Mouse (Mus musculus) frontal cortex, postnatal 36 days (tissue): ENCODE results near the gene Eid2.

Experiments used
- DNase-seq, 2 experiments: peaks; one replicate each; pipeline ENCODE4 v3.0.0; 2022; ENCODE audit warnings: low spot score in 2 of 2

Gene Eid2

GRCm38 (mm10) chr7:28290638-28291590 lies 23.2 kb downstream of the Eid2 start, which contains the start of gene Selenov:
Gene Selenov, minus strand, starts transcription at chr7:28291186.
- peak in 1 of 2 experiments; percentile 55 for DNase-seq

DNA sequence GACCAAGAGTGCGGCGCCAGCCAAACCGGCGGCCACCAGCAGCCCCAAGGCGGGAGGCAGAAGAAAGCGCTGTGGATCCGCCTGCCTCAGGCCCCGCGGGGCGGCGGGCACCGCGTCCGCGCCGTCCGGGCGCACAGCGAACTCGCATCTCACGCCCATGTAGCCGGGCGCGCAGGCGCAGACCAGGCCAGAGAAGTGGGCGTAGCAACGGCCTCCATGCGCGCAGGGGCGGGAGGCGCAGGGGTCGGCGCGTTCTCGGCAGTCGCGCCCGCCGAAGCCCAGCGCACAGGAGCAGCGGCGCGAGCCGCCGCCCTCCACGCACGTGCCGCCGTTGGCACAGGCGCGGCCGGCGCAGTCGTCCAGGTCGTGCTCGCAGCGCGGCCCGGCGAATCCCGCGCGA lies 26.8 kb downstream of the Eid2 start:
- peak; percentile 71 for DNase-seq

GRCm38 (mm10) chr7:28298837-28299625 lies 31.4 kb downstream of the Eid2 start:
- DNase-seq: peak in 1 of 2 experiments; percentile 53

DNA sequence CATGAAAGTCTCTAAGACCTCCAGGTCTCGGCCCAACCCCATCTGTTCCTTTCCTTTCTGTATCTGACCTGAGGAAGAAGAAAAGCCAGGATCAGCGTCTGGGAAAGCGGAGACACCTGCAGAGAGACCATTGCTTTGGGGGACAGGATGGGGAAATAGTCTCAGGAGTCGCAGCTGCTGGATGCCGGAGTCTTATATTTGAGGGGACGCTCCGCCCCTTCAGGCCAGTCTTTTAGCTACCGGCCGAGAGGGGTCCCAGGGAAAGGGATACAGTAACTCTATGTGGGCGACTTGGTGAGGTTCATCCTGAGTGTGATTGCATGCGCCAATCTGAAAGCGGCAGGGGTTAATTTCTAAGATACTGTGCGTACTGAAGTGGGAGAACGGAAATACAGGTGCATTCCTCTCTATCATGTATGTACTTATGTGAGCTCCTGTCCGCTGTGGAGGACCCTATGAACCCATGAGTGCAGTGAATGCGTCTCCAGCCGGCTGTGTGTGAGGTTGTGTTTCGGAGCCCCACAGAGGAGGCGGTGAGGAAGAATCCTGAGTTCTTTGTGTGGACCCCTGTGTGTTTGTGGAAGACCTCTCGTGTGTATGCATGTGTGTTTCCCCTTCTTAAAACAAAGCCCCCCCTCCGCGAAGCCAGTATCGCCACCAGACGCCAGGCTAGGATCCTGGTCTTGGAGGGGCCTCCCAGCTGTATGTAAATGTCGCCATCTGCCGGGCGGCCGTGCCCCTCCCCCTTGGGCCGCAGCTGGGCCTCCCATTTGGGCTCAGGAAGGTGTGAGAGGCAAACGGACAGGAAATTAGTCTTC lies 34.1 kb downstream of the Eid2 start, which contains the start of gene Dll3:
Dll3 (minus strand) TSS at position 623 of the 818 bp plus-strand sequence.
- peak in 1 of 2 experiments; percentile 42 for DNase-seq

DNA sequence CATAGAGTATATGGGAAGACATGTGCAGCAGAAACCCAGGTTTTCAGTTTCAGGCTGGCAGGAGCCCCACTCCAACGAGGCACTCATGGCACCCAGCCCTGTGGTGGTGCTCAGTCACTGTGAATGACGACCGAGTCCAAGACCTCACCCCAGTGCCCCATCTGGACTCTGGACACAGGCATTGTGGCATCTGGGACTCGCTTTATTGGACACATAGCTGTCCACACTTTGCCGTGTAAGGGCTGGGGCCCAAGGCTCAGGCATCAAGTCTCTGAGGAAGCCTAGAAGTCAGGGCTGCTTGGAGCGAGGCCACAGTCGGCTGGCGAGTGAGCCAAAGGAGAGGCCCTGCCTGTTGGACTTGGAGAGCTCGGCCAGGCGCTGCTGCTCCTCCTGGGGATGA lies 38.0 kb downstream of the Eid2 start:
- no peak for DNase-seq

DNA sequence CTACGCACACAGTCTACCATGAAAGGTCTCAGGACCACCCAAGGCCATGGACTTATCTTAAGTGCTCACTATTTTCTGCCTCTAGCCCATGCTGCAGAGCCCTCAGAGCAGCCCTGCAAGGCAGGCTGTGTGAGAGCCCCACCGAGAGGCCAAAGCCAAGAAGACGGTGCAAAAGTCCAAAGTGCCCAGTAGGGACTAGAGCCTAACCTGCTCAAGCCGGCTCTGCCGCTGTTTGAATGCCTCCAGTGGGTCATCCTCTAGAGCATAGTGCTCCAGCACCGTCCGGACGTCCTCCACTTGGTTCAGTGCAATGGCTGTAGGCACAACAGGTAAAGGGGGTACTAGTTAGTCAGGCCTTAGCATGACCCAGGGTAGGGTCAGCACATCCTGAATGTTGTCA lies 38.5 kb downstream of the Eid2 start:
- no peak for DNase-seq

DNA sequence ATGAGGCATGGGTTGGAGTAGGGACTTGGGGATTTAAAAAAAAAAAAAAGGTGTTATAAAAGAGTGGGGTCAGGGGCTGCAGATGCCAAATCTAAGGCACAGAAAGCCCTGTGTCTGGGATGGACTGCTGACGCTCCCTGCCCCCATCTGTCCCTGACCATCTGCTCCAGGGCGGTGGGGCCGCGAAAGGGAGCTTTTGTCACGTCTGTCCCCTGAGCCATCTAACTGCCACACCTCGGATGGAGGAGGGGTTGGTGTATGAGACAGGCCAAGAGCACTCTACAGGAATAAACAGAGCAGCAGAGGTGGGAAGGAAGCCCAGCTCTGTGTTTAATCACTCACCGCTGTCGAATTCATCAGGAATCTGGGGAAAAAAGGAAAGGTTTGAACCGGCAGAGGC lies 42.1 kb downstream of the Eid2 start:
- DNase-seq: no peak

- no peak for DNase-seq
Observed at GRCm38 (mm10) chr7:28311151-28311925, 43.7 kb downstream of the Eid2 start.

- peak; percentile 99 to 100 for DNase-seq
Observed at GRCm38 (mm10) chr7:28311926-28312543, 44.4 kb downstream of the Eid2 start, which contains the start of gene Timm50. Gene Timm50, minus strand, starts transcription at chr7:28312072.

GRCm38 (mm10) chr7:28318036-28318435 lies 50.4 kb downstream of the Eid2 start:
- no peak for DNase-seq

DNA sequence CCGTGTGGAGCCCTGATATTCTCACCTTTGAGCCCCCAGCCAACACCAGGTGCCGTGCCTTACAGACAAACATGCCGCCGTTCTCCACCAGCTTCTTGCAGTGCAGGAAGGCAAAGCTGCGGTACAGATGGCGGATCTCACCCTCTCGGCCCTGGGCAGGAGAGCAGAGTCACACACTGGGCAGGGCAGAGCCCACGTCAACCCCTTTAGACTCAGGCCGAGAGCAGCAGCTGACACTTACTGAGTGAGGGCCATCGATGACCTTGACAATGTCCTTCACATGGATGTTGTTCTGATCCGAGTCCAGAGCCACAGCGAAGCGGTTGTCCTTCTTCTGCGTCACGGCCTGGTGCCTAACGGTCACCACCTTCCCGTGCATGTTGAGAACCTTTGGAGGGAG lies 51.0 kb downstream of the Eid2 start:
- no peak for DNase-seq
